Mouse (Mus musculus) frontal cortex, postnatal 14 days (tissue): ENCODE measurements around the gene Atp1b2.
"Not testable (repeated sequence)": the region's sequence is repeated elsewhere in the genome, so short reads cannot be mapped to it uniquely, and the experiment has no call there.

Experiments
- DNase-seq, 2 experiments: peaks; one replicate each; pipeline ENCODE4 v3.0.0; 2022; ENCODE audit warnings: low spot score in 2 of 2

Gene Atp1b2

DNA sequence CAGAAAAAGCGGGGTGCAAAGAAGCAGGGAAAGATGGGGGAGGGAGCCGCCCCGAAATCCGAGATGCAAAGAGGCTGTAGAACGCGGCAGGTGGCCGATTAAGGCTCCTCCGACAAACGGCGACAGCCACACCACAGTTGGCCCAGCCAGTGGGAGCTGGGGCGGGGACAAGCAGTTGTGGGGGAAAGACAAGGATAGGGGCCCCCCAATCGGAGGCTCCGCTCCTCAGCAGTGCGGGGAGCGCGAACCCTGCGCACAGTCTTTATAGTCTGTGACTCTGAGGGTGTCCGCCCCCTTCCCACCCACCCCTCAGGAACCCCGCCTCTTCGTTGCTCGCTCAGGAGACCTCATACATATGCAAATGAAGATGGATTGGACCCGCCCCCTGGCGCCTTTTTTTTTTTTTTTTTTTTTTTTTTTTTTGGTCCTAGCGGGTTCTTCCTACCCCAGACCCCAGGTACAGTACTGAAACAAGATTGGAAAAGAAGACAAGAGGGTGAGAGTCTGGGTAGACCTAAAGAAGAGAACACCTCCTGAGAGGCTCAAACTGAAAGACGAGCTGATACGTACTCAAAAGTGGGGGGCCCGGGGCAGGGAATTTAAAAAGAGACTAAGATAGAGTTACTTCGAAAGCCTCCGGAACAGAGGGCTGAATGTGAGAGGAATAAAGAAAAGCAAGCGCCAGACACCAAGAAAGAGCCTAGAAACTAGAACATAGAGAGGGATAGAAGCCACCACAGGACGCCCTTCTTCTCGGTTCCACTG, at the start of gene Atp1b2:
TSS of gene Atp1b2 (minus strand) at position 217 of the 765 bp plus-strand sequence.
- DNase-seq, result peak; percentile 72 to 74

DNA sequence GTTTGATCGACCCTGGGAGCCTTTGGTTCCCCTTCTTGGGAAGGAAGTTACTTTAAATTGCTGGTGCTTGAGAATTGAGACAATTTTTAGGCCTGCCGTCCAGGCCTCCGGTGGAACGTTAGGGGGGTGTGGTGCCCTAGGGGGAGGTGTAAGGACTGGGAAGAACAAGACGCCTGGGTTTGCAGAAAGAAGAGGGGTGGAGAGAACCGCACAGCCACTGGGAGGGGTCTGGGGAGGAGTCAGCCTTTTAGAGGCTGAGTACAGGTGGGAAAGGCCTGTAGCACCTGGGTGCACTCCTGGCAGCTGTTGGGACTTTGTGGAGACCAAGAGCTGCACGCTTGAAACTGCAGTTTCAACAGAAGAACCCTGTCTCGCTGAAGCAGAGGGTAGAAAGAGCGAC, 49.0 kb upstream of the Atp1b2 start:
- no peak for DNase-seq

DNA sequence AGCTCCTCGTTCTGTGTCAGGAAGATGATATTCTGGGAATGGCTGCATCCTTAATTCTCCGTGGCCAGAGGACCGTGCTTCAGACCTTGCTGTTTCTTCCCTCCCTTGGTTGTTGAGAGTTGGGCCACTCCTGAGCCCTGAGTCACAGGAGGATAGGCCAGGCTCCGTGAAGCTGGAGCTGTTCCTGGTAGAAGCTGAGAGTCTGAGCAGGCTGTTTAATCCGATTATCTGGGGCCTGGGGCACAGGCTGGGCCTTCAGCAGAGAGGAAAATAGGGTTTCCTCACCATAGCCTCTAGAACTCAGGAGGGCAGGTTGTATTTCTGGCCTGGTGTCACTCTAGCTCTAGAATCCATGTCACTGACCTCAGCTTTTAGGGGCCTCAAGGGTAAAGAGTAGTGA, 47.7 kb upstream of the Atp1b2 start:
- DNase-seq, result no peak

DNA sequence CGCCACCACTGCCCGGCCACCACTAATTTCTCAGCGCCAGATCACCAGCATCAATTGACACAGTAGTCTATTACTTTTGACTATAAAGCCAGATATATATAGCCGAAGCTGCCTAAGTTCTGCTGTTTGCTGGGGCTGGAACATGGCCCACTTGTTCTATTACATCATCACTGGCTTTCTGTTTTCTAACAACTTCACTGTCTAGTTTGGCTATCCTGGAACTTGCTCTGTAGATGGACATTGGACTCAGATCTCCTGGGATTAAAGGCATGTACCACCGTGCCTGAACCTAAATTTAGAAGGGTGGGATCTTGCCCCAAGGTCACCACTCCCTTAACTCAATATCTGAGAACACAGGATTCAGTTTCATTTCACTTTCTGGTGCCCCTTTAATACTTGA, 40.1 kb upstream of the Atp1b2 start:
- DNase-seq, result no peak

DNA sequence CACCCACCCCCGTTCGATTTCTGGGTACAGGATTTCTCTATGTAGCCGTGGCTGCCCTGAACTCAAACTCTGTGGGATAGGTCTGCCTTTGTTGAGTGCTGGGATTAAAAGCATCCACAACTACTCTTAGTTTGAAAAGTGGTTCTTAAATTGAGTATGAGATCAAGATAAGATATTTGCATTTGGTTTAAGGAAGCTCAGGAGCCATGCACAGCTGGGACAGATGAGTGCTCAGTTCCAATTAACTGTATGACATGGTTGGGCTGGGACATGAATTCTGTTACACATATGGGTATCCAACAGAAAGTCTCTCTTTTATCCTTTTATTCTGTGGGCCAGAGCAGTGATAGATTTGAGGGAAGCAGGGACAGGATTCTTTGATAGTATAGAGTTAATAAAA, 29.7 kb upstream of the Atp1b2 start:
- DNase-seq, result no peak

DNA sequence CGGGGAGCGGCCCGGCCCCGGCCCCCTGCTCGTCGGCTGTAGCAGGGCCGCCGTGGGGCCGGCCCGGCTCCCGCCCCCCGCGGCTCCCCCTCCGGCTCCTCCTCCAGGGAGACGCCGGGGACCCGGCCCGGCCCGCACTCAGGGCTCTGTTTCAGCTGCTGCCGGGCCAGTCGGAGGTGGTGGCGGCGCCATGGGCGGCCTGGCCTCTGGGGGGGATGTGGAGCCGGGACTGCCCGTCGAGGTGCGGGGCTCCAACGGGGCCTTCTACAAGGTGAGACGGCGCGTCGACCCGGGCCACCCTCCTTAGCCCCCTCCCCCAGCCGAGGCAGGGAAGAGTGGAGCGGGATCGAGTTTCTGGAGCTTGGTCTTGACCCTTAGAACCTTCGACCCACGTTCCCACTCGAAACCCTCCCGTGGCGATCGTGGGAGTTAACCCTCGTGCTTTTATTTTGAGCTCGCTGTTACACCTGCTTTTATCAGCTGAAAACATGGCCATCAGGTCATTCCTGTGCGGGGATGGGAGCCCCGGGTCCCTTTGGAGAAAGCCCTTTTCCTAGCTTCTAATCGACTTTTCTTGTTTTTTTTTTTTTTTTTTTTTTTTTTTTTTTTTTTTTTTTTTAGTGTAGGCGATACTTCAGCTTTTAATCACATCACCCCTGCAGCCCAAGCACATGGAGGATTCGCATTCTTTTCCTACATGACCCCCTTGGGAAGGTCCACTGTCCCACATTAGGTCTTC, 27.6 kb upstream of the Atp1b2 start:
- DNase-seq, result peak in 1 of 2 experiments; percentile 35

DNA sequence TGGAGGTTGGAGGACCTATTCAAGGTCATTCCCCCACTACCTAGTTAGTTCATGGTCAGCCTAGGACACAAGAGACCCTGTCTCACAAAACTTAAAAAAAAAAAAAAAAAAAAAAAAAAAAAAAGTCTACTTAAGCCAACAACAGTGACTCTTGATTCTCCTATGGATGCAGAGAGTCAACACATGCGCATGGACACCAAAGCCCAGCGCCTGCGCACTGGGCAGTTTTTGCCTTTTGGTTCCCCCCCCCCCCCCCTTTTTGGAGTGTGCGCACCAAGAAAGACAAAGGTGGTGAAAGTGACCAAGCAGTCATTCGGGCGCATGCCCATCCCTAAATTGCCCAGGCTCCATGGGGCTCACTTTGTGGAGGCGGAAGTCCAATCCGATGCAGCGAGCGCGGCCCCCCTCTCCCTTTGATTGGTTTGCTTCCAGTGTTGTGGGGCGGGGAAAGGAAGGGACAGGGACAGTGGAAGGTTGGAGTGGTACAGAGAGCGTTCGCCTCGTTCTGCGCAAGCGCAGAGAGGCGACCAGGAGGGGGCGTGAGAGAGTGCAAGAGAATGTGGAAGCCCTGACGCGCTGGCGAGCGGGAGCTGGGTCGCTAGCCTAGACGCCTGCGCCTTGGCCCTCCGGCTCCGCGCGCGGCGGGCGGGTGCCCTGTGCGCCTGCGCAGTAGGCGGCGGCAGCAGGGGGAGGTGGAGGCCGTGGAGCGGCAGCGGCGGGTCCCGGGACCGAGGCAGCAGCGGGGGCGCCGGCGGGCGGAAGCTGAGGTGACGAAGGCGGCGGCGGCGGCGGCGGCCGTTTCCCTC, 26.7 kb upstream of the Atp1b2 start, which contains the start of gene Fxr2:
TSS of gene Fxr2 (plus strand) at position 707 of the 806 bp plus-strand sequence.
- DNase-seq, result peak; percentile 100

DNA sequence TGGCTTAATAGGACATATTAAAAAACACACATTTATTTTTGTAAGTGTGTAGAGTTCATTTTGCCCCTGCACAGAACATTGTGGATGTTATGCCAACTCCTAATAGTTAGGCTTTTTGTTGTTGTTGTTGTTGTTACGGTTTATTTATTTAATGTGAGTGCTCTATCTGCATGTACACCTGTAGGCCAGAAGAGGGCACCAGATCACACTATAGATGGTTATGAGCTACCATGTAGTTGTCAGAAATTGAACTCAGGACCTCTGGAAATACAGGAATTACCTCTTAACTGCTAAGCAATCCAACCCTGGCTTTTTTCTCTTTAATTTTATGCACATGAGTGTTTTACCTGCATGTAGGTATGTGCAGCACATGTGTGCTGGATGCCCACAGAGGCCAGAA, 24.1 kb upstream of the Atp1b2 start:
- no peak for DNase-seq

DNA sequence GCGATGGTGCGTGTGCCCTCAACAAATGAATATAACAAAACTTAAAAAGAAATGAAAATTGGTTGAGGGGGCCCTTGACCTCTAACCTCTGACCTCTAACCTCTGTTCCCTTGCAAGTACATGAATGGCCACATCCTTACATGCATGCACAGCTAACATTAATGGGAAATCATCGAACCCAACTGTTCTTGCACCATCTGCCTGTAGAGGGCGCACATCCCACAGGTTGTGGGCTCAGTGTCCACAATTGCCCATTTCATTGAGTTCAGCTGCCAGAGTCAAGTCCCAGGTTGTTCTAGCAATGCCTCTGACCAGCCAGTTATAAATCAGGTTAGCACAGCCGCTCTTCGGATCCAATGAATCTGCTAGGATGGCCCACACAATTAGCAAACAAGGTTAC, 22.5 kb upstream of the Atp1b2 start:
- DNase-seq, result peak; percentile 38 to 67

DNA sequence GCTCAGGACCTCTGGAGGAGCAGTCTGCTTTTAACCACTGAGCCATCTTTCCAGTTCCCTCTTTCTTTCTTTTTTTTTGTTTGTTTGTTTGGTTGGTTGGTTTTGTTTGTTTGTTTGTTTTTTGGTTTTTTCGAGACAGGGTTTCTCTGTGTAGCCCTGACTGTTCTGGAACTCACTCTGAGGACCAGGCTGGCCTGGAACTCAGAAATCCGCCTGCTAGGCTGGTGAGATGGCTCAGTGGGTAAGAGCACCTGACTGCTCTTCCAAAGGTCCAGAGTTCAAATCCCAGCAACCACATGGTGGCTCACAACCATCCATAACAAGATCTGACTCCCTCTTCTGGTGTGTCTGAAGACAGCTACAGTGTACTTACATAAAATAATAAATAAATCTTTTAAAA, 18.6 kb upstream of the Atp1b2 start:
- DNase-seq, result not testable (repeated sequence)

DNA sequence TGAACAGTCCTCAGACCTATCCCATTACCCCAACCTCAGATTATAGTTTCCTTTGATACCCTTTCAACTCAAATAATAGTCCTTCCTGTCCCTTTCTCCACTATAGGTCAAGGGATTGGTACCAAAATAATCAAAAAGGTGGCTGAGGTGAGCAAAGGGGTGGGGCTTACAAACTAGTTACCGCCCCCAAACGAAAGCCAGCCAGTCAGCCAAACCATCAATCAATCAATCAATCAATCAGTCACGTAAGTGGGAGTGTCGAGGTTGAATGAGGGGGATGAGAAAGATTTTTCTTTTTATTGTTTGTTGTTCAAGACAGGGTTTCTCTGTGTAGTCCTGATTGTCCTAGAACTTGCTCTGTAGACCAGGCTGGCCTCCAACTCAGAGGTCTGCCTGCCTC, 17.3 kb upstream of the Atp1b2 start:
- no peak for DNase-seq

DNA sequence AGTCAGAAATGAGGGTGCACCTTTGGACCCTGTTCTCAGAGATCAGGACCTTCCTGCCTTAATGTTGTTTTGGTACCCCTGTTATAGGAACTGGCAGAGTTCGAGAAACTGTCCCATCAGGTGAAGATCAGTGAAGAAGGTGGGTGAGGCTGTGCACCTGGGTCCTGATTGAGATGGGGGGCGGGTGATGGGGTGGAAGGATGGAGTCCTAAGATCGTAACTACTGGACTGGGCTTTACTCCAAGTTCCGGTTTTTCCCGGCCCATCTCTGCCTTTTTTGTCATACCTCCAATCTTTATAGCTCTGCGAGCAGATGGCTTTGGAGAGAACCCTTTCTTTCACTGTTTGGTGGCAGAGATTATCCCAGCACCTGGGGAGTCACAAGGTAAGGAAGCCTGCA, 16.7 kb upstream of the Atp1b2 start:
- no peak for DNase-seq

DNA sequence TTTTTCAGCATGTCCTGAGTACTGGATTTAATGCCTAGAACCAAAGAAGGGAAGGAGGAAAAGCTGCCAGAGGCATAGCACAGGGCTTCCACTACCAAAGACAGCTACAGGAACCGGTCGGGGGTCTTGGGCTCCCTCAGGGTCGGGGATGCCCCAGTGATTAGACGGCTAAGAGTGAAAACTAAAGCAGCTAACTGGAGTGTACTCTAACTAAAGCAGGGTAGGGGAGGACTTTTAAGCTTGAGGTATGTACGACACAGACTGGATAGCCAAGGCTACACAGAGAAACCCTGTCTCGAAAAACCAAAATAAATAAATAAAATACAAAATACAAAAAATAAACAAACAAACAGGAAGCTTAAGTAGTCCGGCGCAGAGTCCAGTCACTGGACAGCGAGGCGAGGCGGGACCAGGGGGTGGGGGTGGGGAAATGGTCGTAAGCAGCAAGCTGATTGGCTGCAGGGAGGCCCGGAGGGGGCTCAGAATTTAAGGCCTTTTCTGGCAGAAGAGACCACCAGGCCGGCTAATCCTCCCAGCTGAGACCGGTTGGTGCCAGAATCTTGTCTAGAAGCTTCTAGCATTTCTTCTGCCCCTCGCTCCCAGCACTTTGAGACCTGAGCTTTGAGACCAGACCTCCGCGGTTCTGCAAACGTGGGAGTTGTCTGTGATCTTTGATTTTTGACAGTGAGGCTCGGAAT, 16.0 kb upstream of the Atp1b2 start, which contains the start of gene Sat2:
TSS of gene Sat2 (plus strand) at position 454 of the 698 bp plus-strand sequence.
- no peak for DNase-seq

DNA sequence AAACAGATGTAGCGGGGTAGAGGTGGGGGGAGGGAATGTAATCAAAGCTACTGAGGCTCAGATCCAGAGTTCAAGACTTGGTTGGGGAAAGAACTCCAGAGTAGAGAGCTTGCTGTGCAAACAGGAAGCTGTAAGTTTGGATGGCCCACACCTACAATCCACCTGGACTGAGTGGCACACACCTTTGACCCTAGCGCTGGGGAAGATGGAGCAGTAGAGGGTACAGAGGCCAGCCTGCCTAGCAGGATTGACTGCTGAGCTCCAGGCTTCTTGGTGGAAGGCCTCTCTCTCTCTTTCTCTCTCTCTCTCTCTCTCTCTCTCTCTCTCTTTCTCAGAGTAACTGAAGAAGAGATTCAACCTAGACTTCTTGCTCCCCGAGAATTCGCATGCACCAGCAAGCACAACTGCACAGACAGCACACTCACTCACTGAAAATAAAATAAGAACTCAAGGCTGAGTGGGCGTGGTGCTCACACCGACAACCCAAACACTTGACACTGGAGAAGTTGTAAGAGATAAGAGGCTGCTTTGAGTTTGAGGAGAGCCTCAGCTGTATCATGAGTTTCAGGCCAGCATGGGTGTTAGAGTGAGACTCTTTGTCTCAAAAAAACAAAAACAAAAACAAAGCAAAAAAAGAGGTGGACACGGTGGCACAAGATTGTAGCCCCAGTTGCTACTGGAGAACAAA, 14.8 kb upstream of the Atp1b2 start:
- no peak for DNase-seq

DNA sequence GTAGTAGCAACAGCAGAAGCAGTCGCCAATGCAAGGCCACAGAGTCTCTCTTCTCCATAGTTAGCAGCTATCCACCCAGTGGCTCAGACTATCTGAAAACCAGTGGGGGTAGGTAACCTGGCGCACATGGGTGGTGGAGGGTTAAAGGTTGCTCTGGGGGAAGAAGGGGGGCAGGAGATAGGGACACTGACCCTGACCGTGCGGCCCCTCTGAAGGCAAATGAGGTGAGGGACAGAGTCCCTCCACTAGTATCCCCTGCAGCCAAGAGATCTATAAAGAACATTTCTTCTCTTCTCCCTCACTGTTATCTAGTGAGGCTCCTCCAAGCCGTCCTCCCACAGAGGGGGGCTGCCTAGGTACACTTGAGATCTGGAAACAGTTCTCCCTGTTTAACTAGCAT, 12.1 kb upstream of the Atp1b2 start, which contains the start of gene Shbg:
TSS of gene Shbg (minus strand) at position 101 of the 400 bp plus-strand sequence.
- DNase-seq, result no peak

DNA sequence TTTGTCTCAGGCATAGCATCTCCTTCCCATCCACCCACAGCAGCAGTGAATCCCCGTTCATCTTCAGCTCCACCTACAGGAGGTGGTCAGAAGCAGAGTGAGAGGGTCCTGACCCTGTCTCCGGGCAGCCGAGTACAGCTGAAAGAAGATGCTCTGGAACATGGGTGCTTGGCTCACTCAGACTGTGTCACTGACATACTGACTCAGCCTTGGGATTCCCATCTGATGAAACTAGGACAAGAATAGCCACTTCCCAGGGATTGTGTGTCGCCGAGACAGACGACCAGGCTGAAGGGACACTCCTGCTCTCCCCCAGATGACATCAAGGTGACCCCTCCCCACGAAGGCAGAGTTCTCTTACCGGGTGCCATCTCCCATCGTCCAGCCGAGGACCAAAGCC, 11.0 kb upstream of the Atp1b2 start:
- DNase-seq, result no peak

DNA sequence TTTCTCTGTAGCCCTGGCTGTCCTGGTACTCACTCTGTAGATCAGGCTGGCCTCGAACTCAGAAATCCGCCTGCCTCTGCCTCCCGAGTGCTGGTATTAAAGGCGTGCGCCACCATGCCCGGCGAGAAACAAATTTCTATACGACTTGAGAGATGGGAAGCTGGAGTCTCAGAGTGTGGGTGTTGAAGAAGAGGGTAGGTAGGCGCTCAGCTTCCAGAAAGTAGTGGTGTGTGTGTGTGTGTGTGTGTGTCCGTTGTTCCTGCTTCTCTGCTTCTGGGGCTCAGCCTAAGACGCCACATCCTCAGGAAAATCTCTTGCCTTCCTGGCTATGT, 8.5 kb upstream of the Atp1b2 start:
- not testable (repeated sequence) for DNase-seq

DNA sequence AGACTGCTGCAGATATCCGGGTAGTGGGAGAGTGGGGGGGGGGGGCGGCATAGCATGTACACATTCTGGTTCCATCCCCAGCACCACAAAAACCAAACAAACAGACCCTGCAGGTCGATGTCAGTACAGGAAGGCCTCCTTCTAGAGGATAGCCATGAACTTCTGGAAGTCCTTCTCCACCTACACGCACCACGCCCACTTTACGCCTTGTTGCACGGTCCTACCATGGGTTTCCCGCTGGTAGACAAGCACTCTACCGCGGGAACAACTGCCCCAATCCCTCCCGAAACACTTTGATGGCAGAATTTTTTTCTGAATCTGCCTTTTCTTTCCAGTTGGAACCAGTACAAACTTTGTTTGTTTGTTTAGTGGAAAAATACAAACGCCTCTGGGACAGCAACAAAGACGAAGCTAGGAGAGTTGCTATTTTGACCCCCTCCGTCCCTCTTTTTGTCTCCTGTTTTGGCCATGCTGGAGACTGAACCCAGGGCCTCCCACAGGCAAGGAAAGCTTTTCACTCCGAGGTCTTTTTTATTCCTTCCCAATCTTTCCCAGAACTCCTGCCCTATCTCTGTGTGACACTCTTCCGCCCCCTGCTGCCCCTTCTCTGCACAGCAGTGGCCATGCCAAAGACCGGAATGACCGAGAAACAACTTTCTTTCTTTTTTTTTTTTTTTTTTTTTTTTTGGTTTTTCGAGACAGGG, 8.0 kb upstream of the Atp1b2 start:
- DNase-seq, result peak; percentile 65 to 74

DNA sequence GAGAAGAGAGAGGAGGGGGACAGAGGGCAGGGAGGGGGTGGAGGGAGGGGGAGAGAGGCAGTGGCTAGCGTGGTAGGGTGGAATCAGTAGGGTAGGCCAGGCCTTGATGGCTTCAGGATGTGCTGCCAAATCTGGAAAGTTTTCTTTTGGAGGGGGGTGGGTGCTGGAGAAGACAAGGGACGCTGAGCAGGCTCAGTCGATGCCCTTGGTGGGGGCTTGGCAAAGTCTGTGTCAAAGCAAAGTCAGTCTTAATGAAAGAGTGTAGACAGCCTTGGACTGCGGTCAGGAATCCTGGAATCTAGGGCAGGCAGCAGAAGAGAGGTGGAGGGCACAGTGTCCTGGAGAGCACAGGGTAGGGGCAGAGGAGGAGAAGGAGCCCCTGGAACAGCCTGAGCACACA, 5.2 kb upstream of the Atp1b2 start:
- DNase-seq, result no peak

DNA sequence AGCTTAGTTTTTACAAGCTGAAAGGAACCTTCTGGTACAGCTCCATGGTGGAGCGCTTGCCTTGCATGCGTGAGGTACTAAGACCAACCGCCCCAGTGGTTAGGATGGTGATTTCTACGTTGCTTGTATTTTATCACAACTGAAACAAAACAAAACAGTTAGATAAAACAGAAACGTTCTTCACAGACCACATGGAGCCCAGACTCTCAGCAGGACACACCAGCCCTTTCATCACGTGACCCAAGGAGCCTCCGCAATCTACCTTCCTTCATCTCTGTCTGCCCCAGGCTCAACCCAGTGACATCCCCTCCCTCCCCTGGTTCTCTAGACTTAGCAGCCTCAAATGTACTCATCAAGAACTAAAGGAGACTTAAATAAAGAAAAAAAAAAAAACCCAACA, 3.7 kb upstream of the Atp1b2 start:
- DNase-seq, result no peak
